Mouse (Mus musculus) cortical plate, adult 2 months (tissue): ENCODE data around the gene Cdc6.

Source experiments
- CTCF ChIP-seq: fragments of 200-500 bp; IDR thresholded peaks from 2 replicates; pipeline ENCODE4 v1.5.1; 2011; ENCODE audit warnings: mild to moderate bottlenecking, control low read depth, low read length; ENCODE audit not compliant: insufficient read depth; ENCODE audit errors: extremely low read depth
- POLR2A ChIP-seq: fragments of 200-500 bp; IDR thresholded peaks from 2 replicates; pipeline ENCODE4 v1.6.1; 2011; ENCODE audit warnings: mild to moderate bottlenecking, low read length, control low read depth; ENCODE audit not compliant: insufficient read depth; ENCODE audit errors: extremely low read depth

DNA sequence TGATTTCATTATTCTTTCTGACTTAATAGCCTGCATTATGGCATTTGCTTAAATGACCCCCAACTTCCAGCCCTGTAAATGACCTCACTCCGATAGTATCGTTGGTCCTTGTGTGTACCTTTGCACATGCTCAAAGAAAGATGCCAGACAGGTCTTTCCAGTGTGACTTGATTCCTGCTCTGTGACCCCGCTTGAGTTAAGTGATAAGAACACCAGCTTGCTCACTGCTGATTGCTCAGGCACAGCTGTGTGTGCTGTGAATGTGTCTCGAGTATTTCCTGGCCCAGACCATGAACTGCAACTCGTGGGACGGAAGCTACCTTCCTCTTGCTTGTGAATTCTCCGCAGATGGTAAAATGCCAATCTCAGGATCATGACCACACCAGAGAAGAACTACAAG lies 2.6 kb upstream of the Cdc6 start:
- no peak for TF ChIP-seq CTCF
- TF ChIP-seq POLR2A: no peak
